Mouse (Mus musculus): ENCODE measurements around the gene Srarp. TPM values are rescaled to one million over a fixed set of nuclear protein-coding genes. Genes with fewer than 3 reads are reported as not detected.

Gene Srarp
- polyA plus RNA-seq, 1 experiment from 2014 or later: not detected

GRCm38 (mm10) chr4:141469343-141469742 is 33.4 kb upstream of the Srarp start:
- Histone ChIP-seq H3K4me1 (replicated peaks; ENCODE audit: control insufficient read depth, insufficient read depth, low read length) (no peaks in the 10 kb centered on the region), H3K4me3 (ENCODE audit: low read depth, low read length) (no peak overlapping the region), H3K9ac (ENCODE audit: low read length) (no peak overlapping the region), H3K4me2 (ENCODE audit: low read length) (no peak overlapping the region), H3K36me3 (ENCODE audit: control insufficient read depth, insufficient read depth, low read length) (peaks cover 90% of the 10 kb centered on the region), H3K27ac (ENCODE audit: low read depth) (no peak overlapping the region), H3K9me3 (ENCODE audit: control insufficient read depth, low read length) (no peaks in the 10 kb centered on the region), H3K27me3 (replicated peaks; ENCODE audit: control insufficient read depth, insufficient read depth, low read length) (no peaks in the 10 kb centered on the region)
- WGBS: 86% methylated on average over 9 of the region's 9 CpGs
- DNase-seq (ENCODE audit: low spot score) (no peak), ATAC-seq (replicated peaks; ENCODE audit: low FRiP score, low TSS enrichment, low read depth) (no peak)

DNA sequence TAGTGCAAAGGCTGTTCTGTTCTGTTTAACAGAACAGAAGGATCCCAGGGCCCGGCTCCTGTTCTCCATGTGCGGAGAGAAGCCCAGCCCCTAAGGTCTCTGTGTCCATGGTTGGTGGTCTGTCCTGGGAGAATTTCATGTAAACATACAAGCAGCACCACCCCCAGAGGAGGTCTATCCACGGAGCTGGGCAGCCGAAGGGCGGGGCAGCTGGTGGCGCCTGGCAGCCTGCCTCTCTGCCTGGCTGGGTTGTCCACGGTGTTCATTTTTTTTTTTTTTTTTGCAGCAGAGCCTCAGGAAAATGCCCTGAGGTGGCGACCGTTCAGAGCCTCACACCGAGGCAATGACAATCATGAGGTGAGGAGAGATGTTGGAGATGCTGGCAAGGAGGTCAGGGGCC is 32.7 kb upstream of the Srarp start:
- Histone ChIP-seq H3K27ac (ENCODE audit: low read depth) (no peak overlapping the region), H3K9me3 (ENCODE audit: control insufficient read depth, low read length) (no peaks in the 10 kb centered on the region), H3K4me2 (ENCODE audit: low read length) (no peak overlapping the region), H3K36me3 (ENCODE audit: control insufficient read depth, insufficient read depth, low read length) (peaks cover 90% of the 10 kb centered on the region), H3K4me3 (ENCODE audit: low read depth, low read length) (no peak overlapping the region), H3K9ac (ENCODE audit: low read length) (no peak overlapping the region), H3K27me3 (replicated peaks; ENCODE audit: control insufficient read depth, insufficient read depth, low read length) (no peaks in the 10 kb centered on the region), H3K4me1 (replicated peaks; ENCODE audit: control insufficient read depth, insufficient read depth, low read length) (no peaks in the 10 kb centered on the region)
- 33% methylated on average over 10 of the region's 10 CpGs for WGBS
- ATAC-seq (replicated peaks; ENCODE audit: low FRiP score, low TSS enrichment, low read depth): no peak
- DNase-seq (ENCODE audit: low spot score): no peak

- Histone ChIP-seq H3K4me3 (ENCODE audit: low read depth, low read length) (no peak overlapping the region), H3K27ac (ENCODE audit: low read depth) (no peak overlapping the region), H3K36me3 (ENCODE audit: control insufficient read depth, insufficient read depth, low read length) (peaks cover 90% of the 10 kb centered on the region), H3K9me3 (ENCODE audit: control insufficient read depth, low read length) (no peaks in the 10 kb centered on the region), H3K9ac (ENCODE audit: low read length) (no peak overlapping the region), H3K4me2 (ENCODE audit: low read length) (no peak overlapping the region), H3K4me1 (replicated peaks; ENCODE audit: control insufficient read depth, insufficient read depth, low read length) (no peaks in the 10 kb centered on the region), H3K27me3 (replicated peaks; ENCODE audit: control insufficient read depth, insufficient read depth, low read length) (no peaks in the 10 kb centered on the region)
- ATAC-seq (replicated peaks; ENCODE audit: low FRiP score, low TSS enrichment, low read depth) (no peak), DNase-seq (ENCODE audit: low spot score) (no peak)
- 83% methylated on average over 6 of the region's 6 CpGs for WGBS
Measured at GRCm38 (mm10) chr4:141467581-141467927, 31.6 kb upstream of the Srarp start.

DNA sequence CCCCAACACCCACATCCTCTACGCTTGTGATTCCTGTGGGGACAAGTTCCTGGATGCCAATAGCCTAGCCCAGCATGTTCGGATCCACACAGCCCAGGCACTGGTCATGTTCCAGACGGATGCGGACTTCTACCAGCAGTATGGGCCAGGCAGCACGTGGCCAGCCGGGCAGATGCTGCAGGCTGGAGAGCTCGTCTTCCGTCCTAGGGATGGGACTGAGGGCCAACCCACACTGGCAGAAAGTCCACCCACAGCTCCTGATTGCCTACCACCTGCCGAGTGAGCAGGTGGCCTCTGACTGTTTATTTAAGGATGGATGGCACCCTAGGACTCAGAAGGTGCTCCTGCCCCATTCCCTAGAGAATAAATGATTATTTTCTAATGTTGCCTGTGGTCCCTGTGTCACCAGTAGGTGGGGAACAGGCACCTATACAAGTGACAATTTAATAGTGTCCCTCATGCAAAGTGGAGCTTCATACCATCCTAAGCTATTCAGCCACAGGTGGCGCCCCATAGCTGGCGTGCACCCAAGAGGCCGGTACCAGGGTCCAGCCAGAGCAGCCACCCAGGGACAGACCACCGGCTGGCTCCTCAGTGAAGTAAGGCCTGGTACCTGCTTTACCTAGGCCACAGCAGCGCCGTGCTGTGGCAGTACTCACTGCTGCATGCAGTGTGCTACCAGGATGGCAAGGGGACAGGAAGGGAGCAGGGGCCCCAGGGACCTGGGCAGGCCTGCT is 31.1 kb upstream of the Srarp start:
- Histone ChIP-seq H3K27me3 (replicated peaks; ENCODE audit: control insufficient read depth, insufficient read depth, low read length) (no peaks in the 10 kb centered on the region), H3K36me3 (ENCODE audit: control insufficient read depth, insufficient read depth, low read length) (peaks cover 90% of the 10 kb centered on the region), H3K4me3 (ENCODE audit: low read depth, low read length) (no peak overlapping the region), H3K4me1 (replicated peaks; ENCODE audit: control insufficient read depth, insufficient read depth, low read length) (no peaks in the 10 kb centered on the region), H3K27ac (ENCODE audit: low read depth) (no peak overlapping the region), H3K4me2 (ENCODE audit: low read length) (no peak overlapping the region), H3K9ac (ENCODE audit: low read length) (no peak overlapping the region), H3K9me3 (ENCODE audit: control insufficient read depth, low read length) (no peaks in the 10 kb centered on the region)
- no peak for ATAC-seq (replicated peaks; ENCODE audit: low FRiP score, low TSS enrichment, low read depth)
- 87% methylated on average over 15 of the region's 15 CpGs for WGBS
- no peak for DNase-seq (ENCODE audit: low spot score)

- no peak overlapping the region for H3K27ac ChIP-seq (ENCODE audit: low read depth)
- no peak overlapping the region for H3K4me3 ChIP-seq (ENCODE audit: low read depth, low read length)
- H3K9me3 ChIP-seq (ENCODE audit: control insufficient read depth, low read length): no peaks in the 10 kb centered on the region
- no peak overlapping the region for H3K9ac ChIP-seq (ENCODE audit: low read length)
- no peaks in the 10 kb centered on the region for H3K27me3 ChIP-seq (replicated peaks; ENCODE audit: control insufficient read depth, insufficient read depth, low read length)
- 90% methylated on average over 16 of the region's 16 CpGs for WGBS
- H3K4me1 ChIP-seq (replicated peaks; ENCODE audit: control insufficient read depth, insufficient read depth, low read length): no peaks in the 10 kb centered on the region
- ATAC-seq (replicated peaks; ENCODE audit: low FRiP score, low TSS enrichment, low read depth): no peak
- H3K4me2 ChIP-seq (ENCODE audit: low read length): no peak overlapping the region
- no peak for DNase-seq (ENCODE audit: low spot score)
- H3K36me3 ChIP-seq (ENCODE audit: control insufficient read depth, insufficient read depth, low read length): peaks cover 89% of the 10 kb centered on the region
Measured at GRCm38 (mm10) chr4:141466289-141466795, 30.4 kb upstream of the Srarp start.

DNA sequence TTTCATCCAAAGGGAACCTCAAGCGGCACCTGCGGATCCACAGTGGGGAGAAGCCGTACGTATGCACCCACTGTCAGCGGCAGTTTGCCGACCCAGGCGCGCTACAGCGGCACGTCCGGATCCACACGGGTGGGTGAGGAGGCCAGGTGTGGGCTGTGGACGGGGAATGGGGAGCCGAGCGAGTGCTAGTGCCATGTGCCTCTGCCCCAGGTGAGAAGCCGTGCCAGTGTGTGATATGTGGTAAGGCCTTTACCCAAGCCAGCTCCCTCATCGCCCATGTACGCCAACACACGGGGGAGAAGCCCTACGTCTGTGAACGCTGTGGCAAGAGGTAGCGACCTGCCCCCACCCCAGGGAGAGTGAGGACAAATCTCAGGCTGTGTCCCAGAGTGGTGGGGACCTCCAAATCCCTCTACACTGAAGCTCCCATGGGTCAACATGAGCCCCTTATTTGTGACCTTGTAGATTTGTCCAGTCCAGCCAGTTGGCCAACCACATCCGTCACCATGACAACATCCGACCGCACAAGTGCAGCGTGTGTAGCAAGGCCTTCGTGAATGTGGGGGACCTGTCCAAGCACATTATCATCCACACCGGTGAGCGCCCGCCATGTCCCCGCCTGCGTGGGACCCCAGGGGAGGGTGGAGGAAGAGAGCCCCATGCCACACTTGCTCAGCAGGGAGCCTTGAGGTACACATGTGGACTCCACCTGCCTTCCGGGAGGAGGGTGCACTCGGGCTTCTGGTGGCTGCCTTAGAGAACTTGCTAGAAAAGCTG is 29.8 kb upstream of the Srarp start:
- Histone ChIP-seq H3K9me3 (ENCODE audit: control insufficient read depth, low read length) (no peaks in the 10 kb centered on the region), H3K4me3 (ENCODE audit: low read depth, low read length) (no peak overlapping the region), H3K4me2 (ENCODE audit: low read length) (no peak overlapping the region), H3K27me3 (replicated peaks; ENCODE audit: control insufficient read depth, insufficient read depth, low read length) (no peaks in the 10 kb centered on the region), H3K4me1 (replicated peaks; ENCODE audit: control insufficient read depth, insufficient read depth, low read length) (no peaks in the 10 kb centered on the region), H3K36me3 (ENCODE audit: control insufficient read depth, insufficient read depth, low read length) (peaks cover 83% of the 10 kb centered on the region), H3K9ac (ENCODE audit: low read length) (no peak overlapping the region), H3K27ac (ENCODE audit: low read depth) (no peak overlapping the region)
- ATAC-seq (replicated peaks; ENCODE audit: low FRiP score, low TSS enrichment, low read depth) (no peak), DNase-seq (ENCODE audit: low spot score) (no peak)
- WGBS: 92% methylated on average over 34 of the region's 34 CpGs

DNA sequence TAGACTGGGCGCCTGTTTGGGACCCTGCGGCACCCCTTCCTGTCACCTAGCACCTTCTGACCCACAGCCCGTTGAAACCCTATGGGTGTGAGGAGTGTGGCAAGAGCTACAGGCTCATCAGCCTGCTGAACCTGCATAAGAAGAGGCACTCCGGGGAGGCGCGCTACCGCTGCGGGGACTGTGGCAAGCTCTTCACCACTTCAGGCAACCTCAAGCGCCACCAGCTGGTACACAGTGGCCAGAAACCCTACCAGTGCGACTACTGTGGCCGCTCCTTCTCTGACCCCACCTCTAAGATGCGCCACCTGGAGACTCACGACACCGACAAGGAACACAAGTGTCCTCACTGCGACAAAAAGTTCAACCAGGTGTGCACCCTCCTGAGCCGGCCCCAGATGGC is 28.8 kb upstream of the Srarp start:
- Histone ChIP-seq H3K4me2 (ENCODE audit: low read length) (no peak overlapping the region), H3K4me3 (ENCODE audit: low read depth, low read length) (no peak overlapping the region), H3K9ac (ENCODE audit: low read length) (no peak overlapping the region), H3K36me3 (ENCODE audit: control insufficient read depth, insufficient read depth, low read length) (peaks cover 74% of the 10 kb centered on the region), H3K9me3 (ENCODE audit: control insufficient read depth, low read length) (no peaks in the 10 kb centered on the region), H3K27ac (ENCODE audit: low read depth) (no peak overlapping the region), H3K4me1 (replicated peaks; ENCODE audit: control insufficient read depth, insufficient read depth, low read length) (no peaks in the 10 kb centered on the region), H3K27me3 (replicated peaks; ENCODE audit: control insufficient read depth, insufficient read depth, low read length) (no peaks in the 10 kb centered on the region)
- 75% methylated on average over 16 of the region's 16 CpGs for WGBS
- no peak for DNase-seq (ENCODE audit: low spot score)
- ATAC-seq (replicated peaks; ENCODE audit: low FRiP score, low TSS enrichment, low read depth): no peak

DNA sequence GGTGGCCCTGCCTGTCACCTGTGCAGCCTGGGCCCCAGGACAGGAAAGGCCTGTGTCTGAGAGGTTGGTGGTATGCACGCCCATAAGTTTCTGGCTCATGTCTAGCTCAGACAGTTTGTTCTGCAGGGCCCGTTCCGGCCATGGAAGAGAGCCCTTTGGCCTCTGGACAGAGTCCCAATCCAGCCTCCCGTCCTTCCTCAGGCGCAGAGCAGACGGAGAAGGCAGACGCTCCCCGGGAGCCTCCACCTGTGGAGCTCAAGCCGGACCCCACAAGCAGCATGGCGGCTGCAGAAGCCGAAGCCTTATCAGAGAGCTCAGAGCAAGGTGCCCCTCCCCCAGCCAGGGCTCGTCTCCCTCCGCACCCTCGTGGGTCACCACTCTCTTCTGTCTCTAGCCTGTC is 27.6 kb upstream of the Srarp start:
- no peak overlapping the region for H3K4me3 ChIP-seq (ENCODE audit: low read depth, low read length)
- DNase-seq (ENCODE audit: low spot score) (no peak), ATAC-seq (replicated peaks; ENCODE audit: low FRiP score, low TSS enrichment, low read depth) (no peak)
- no peak overlapping the region for H3K4me2 ChIP-seq (ENCODE audit: low read length)
- H3K4me1 ChIP-seq (replicated peaks; ENCODE audit: control insufficient read depth, insufficient read depth, low read length): peaks cover 4% of the 10 kb centered on the region; the same call in 1 of the 2 replicates
- no peak overlapping the region for H3K27ac ChIP-seq (ENCODE audit: low read depth)
- no peaks in the 10 kb centered on the region for H3K9me3 ChIP-seq (ENCODE audit: control insufficient read depth, low read length)
- H3K27me3 ChIP-seq (replicated peaks; ENCODE audit: control insufficient read depth, insufficient read depth, low read length): no peaks in the 10 kb centered on the region
- peaks cover 63% of the 10 kb centered on the region for H3K36me3 ChIP-seq (ENCODE audit: control insufficient read depth, insufficient read depth, low read length)
- H3K9ac ChIP-seq (ENCODE audit: low read length): no peak overlapping the region
- WGBS: 78% methylated on average over 14 of the region's 14 CpGs
